Mouse (Mus musculus): ENCODE results near the gene Atad1.

- TF ChIP-seq CTCF (IDR thresholded peaks at IDR 0.05) (no peak), EP300 (IDR thresholded peaks at IDR 0.05) (no peak)
Observed at GRCm38 (mm10) chr19:32762493-32762892, 22.9 kb upstream of the Atad1 start.

Measured in lung, postnatal 0 days (tissue).